ENCODE assay signal across 13 mouse cellular contexts in genomic region chr3:105152158-105152541, GRCm38 (mm10).
DNase-seq lines count a peak whose midpoint lies in the region; ATAC-seq lines count a peak whose summit lies in the region.
"Had no signal": no experiment of that assay in that cellular context is flagged by ENCODE, and none has a peak within 500 bp of the region (broad histone marks: within the 10 kb centered on the region; RNA-seq: fewer than 3 reads in every experiment).

No protein-coding gene starts in this region.

- peaks cover 4% of the 10 kb centered on the region; the same call in 1 of the 2 replicates for H3K4me1 ChIP-seq in forebrain, embryonic 14.5 days (ENCODE audit: control insufficient read depth, insufficient read depth, low read length)
- peaks cover 13% of the 10 kb centered on the region for H3K4me1 ChIP-seq in forebrain, embryonic 12.5 days
- peaks cover 16% of the 10 kb centered on the region for H3K4me1 ChIP-seq in hindbrain, embryonic 15.5 days (replicated peaks)
- peaks cover 8% of the 10 kb centered on the region for H3K4me1 ChIP-seq in hindbrain, embryonic 14.5 days (replicated peaks; ENCODE audit: control insufficient read depth, insufficient read depth, low read length)
- peaks cover 11% of the 10 kb centered on the region for H3K4me1 ChIP-seq in limb, embryonic 12.5 days (replicated peaks)
- peaks cover 7% of the 10 kb centered on the region; the same call in 1 of the 2 replicates for H3K4me1 ChIP-seq in limb, embryonic 10.5 days
- peaks cover 15% of the 10 kb centered on the region for H3K4me1 ChIP-seq in embryonic facial prominence, embryonic 13.5 days
- H3K4me1 ChIP-seq: liver, embryonic 15.5 days; lung, embryonic 15.5 days had no signal

- no peaks in the 10 kb centered on the region for H3K27me3 ChIP-seq in forebrain, embryonic 14.5 days (replicated peaks; ENCODE audit: control insufficient read depth, insufficient read depth, low read length)
- 0 out of 2 replicates have a peak, but pooled peaks cover 3% of the 10 kb centered on the region for H3K27me3 ChIP-seq in forebrain, embryonic 12.5 days
- no peaks in the 10 kb centered on the region for H3K27me3 ChIP-seq in hindbrain, embryonic 15.5 days
- no peaks in the 10 kb centered on the region for H3K27me3 ChIP-seq in hindbrain, embryonic 14.5 days (ENCODE audit: control insufficient read depth, insufficient read depth, low read length)
- peaks cover 9% of the 10 kb centered on the region for H3K27me3 ChIP-seq in limb, embryonic 12.5 days
- peaks cover 8% of the 10 kb centered on the region; the same call in 1 of the 2 replicates for H3K27me3 ChIP-seq in limb, embryonic 10.5 days (ENCODE audit: low read depth, poor library complexity, severe bottlenecking)
- H3K27me3 ChIP-seq in embryonic facial prominence, embryonic 13.5 days, result no peaks in the 10 kb centered on the region
- H3K27me3 ChIP-seq: heart, embryonic 12.5 days; liver, embryonic 15.5 days; lung, embryonic 15.5 days had no signal

- H3K36me3 ChIP-seq in forebrain, embryonic 14.5 days (ENCODE audit: control insufficient read depth, insufficient read depth, low read length), result no peaks in the 10 kb centered on the region
- H3K36me3 ChIP-seq in forebrain, embryonic 12.5 days (replicated peaks), result no peaks in the 10 kb centered on the region
- no peaks in the 10 kb centered on the region for H3K36me3 ChIP-seq in hindbrain, embryonic 15.5 days
- H3K36me3 ChIP-seq in hindbrain, embryonic 14.5 days (replicated peaks; ENCODE audit: control insufficient read depth, insufficient read depth), result no peaks in the 10 kb centered on the region
- no peaks in the 10 kb centered on the region for H3K36me3 ChIP-seq in limb, embryonic 12.5 days
- H3K36me3 ChIP-seq in limb, embryonic 10.5 days, result no peaks in the 10 kb centered on the region
- H3K36me3 ChIP-seq in embryonic facial prominence, embryonic 13.5 days, result no peaks in the 10 kb centered on the region
- H3K36me3 ChIP-seq: heart, embryonic 12.5 days; liver, embryonic 15.5 days; lung, embryonic 15.5 days had no signal

- no peak for ATAC-seq in forebrain, embryonic 14.5 days
- ATAC-seq in forebrain, embryonic 12.5 days (ENCODE audit: low FRiP score), result no peak
- ATAC-seq in hindbrain, embryonic 15.5 days (ENCODE audit: low FRiP score, low read depth), result peak; percentile 30; the same call in 1 of the 2 replicates
- no peak for ATAC-seq in hindbrain, embryonic 14.5 days (ENCODE audit: low FRiP score)
- no peak for ATAC-seq in limb, embryonic 12.5 days (ENCODE audit: insufficient number of reproducible peaks, insufficient read depth, low FRiP score, low TSS enrichment, low read depth)
- ATAC-seq in embryonic facial prominence, embryonic 13.5 days (ENCODE audit: insufficient number of reproducible peaks, insufficient read depth, low FRiP score, low TSS enrichment, low read depth), result no peak
- ATAC-seq: CD4-positive, CD25-positive, alpha-beta regulatory T cell, adult 4 months had no signal

- H3K4me3 ChIP-seq in forebrain, embryonic 14.5 days (ENCODE audit: low read depth, low read length), result no peak overlapping the region
- H3K4me3 ChIP-seq in forebrain, embryonic 12.5 days (replicated peaks), result no peak overlapping the region
- no peak overlapping the region for H3K4me3 ChIP-seq in hindbrain, embryonic 15.5 days
- no peak overlapping the region for H3K4me3 ChIP-seq in hindbrain, embryonic 14.5 days (replicated peaks; ENCODE audit: low read length)
- H3K4me3 ChIP-seq in limb, embryonic 12.5 days (replicated peaks), result no peak overlapping the region
- H3K4me3 ChIP-seq in limb, embryonic 10.5 days, result no peak overlapping the region
- H3K4me3 ChIP-seq in embryonic facial prominence, embryonic 13.5 days, result no peak overlapping the region
- H3K4me3 ChIP-seq: heart, embryonic 12.5 days; left cerebral cortex, adult 2 months; liver, embryonic 15.5 days; lung, embryonic 15.5 days; megakaryocyte, embryonic 14.5 days had no signal

- WGBS in forebrain, embryonic 14.5 days, result 4% methylated on average over 1 of the region's 1 CpGs
- WGBS in forebrain, embryonic 12.5 days, result 14% methylated on average over 1 of the region's 1 CpGs
- 0% methylated on average over 1 of the region's 1 CpGs for WGBS in hindbrain, embryonic 15.5 days
- 4% methylated on average over 1 of the region's 1 CpGs for WGBS in hindbrain, embryonic 14.5 days
- WGBS in limb, embryonic 12.5 days, result 15% methylated on average over 1 of the region's 1 CpGs
- WGBS in limb, embryonic 10.5 days, result 7% methylated on average over 1 of the region's 1 CpGs
- 7% methylated on average over 1 of the region's 1 CpGs for WGBS in embryonic facial prominence, embryonic 13.5 days

- no peak overlapping the region for H3K4me2 ChIP-seq in forebrain, embryonic 14.5 days (ENCODE audit: low read length)
- H3K4me2 ChIP-seq in forebrain, embryonic 12.5 days, result no peak overlapping the region
- no peak overlapping the region for H3K4me2 ChIP-seq in hindbrain, embryonic 15.5 days
- no peak overlapping the region for H3K4me2 ChIP-seq in hindbrain, embryonic 14.5 days (replicated peaks)
- H3K4me2 ChIP-seq in limb, embryonic 12.5 days, result 0 out of 2 replicates have a peak overlapping the region, but pooled peaks have one; percentile 8
- H3K4me2 ChIP-seq in embryonic facial prominence, embryonic 13.5 days, result peak overlapping the region; percentile 14; the same call in 1 of the 2 replicates
- H3K4me2 ChIP-seq: heart, embryonic 12.5 days; liver, embryonic 15.5 days; lung, embryonic 15.5 days had no signal

- H3K9ac ChIP-seq in forebrain, embryonic 14.5 days (ENCODE audit: low read length), result peak overlapping the region; percentile 32; the same call in 1 of the 2 replicates
- H3K9ac ChIP-seq in forebrain, embryonic 12.5 days, result no peak overlapping the region
- no peak overlapping the region for H3K9ac ChIP-seq in hindbrain, embryonic 15.5 days
- no peak overlapping the region for H3K9ac ChIP-seq in hindbrain, embryonic 14.5 days
- no peak overlapping the region for H3K9ac ChIP-seq in limb, embryonic 12.5 days (replicated peaks)
- no peak overlapping the region for H3K9ac ChIP-seq in embryonic facial prominence, embryonic 13.5 days
- H3K9ac ChIP-seq: heart, embryonic 12.5 days; liver, embryonic 15.5 days; lung, embryonic 15.5 days had no signal

- peaks cover 3% of the 10 kb centered on the region; the same call in 1 of the 2 replicates for H3K9me3 ChIP-seq in forebrain, embryonic 14.5 days (replicated peaks; ENCODE audit: control insufficient read depth, low read length)
- H3K9me3 ChIP-seq in forebrain, embryonic 12.5 days, result no peaks in the 10 kb centered on the region
- H3K9me3 ChIP-seq in hindbrain, embryonic 15.5 days, result no peaks in the 10 kb centered on the region
- H3K9me3 ChIP-seq in hindbrain, embryonic 14.5 days (ENCODE audit: control insufficient read depth, low read length), result no peaks in the 10 kb centered on the region
- H3K9me3 ChIP-seq in limb, embryonic 12.5 days, result no peaks in the 10 kb centered on the region
- H3K9me3 ChIP-seq in limb, embryonic 10.5 days (replicated peaks), result no peaks in the 10 kb centered on the region
- no peaks in the 10 kb centered on the region for H3K9me3 ChIP-seq in embryonic facial prominence, embryonic 13.5 days
- H3K9me3 ChIP-seq: heart, embryonic 12.5 days; liver, embryonic 15.5 days; lung, embryonic 15.5 days; megakaryocyte, embryonic 14.5 days had no signal

- no peak overlapping the region for H3K27ac ChIP-seq in forebrain, embryonic 14.5 days (ENCODE audit: low read depth, low read length)
- no peak overlapping the region for H3K27ac ChIP-seq in forebrain, embryonic 12.5 days
- no peak overlapping the region; the same call in 1 of the 2 replicates for H3K27ac ChIP-seq in hindbrain, embryonic 15.5 days (replicated peaks)
- no peak overlapping the region for H3K27ac ChIP-seq in hindbrain, embryonic 14.5 days
- no peak overlapping the region for H3K27ac ChIP-seq in limb, embryonic 12.5 days
- no peak overlapping the region for H3K27ac ChIP-seq in limb, embryonic 10.5 days
- H3K27ac ChIP-seq in embryonic facial prominence, embryonic 13.5 days, result no peak overlapping the region
- H3K27ac ChIP-seq: left cerebral cortex, adult 2 months; liver, embryonic 15.5 days; lung, embryonic 15.5 days had no signal

- no peak for DNase-seq in forebrain, embryonic 14.5 days (ENCODE audit: low spot score)
- DNase-seq in hindbrain, embryonic 14.5 days (ENCODE audit: low spot score), result no peak
- no peak for DNase-seq in limb, embryonic 10.5 days (ENCODE audit: low spot score)

Comparison
In these comparisons a context has a peak if more than half of its experiments do, and no peak if none do; other contexts are left out.
1. H3K4me2 ChIP-seq: peak in limb, embryonic 12.5 days (single experiment) and embryonic facial prominence, embryonic 13.5 days (single experiment); none in forebrain, embryonic 14.5 days (single experiment), forebrain, embryonic 12.5 days (single experiment), hindbrain, embryonic 15.5 days (single experiment) and hindbrain, embryonic 14.5 days (single experiment).